Mouse (Mus musculus): ENCODE measurements around the gene Ikzf1.

DNA sequence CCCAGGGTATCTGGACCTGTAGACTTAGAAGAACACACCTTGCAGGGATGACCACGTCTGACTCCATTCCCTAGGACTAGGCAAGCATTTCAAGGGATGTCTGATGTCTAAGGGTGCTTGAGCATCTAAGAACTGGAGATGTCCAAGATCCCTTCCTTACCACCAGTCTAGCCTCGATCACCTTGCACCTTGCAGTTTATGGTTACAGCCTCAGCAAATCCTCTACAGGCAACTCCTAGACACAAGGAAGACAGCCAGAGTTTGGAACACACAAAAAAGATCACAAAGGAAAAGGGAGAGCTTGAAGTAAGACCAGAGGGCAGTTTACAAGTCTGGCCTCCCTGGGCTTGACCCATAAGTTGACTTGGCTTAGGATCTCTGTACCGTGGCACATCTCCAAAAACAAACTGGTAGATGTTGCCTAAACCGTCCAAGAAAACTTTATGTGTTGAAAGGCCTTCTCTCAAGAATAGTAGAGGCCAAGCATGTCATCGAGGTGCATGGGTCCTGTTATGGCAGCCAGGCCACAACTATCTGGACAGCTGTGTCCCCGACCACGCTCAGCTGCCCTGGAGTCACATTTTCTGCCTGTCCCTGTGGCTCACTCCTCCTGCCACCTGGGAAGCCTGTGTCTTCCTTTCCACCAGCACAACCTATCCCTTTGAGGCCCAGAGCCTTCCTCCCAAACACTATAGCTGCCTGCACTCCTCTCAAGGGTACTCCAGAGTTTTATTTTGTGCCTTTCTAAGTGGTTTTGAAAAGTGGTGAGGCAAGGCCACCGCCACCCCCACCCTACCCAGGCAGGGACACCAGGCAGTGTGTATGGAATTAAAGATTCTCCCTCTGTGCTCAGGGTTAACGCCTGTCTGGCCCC lies 510 bp upstream of the Ikzf1 start:
- no peak for TF ChIP-seq CTCF (IDR thresholded peaks at IDR 0.05; ENCODE audit: extremely low read depth, insufficient read length, insufficient replicate concordance, low read depth, low read length)
- no peak for TF ChIP-seq POLR2A (IDR thresholded peaks at IDR 0.05; ENCODE audit: low read depth, low read length)

Data from small intestine, adult 2 months (tissue).